Mouse (Mus musculus): ENCODE results near the gene Olfr811. TPM values are rescaled to one million over a fixed set of nuclear protein-coding genes. Genes with fewer than 3 reads are reported as not detected.

Olfr811 gene
- total and polyA plus RNA-seq, 3 experiments: not detected

DNA sequence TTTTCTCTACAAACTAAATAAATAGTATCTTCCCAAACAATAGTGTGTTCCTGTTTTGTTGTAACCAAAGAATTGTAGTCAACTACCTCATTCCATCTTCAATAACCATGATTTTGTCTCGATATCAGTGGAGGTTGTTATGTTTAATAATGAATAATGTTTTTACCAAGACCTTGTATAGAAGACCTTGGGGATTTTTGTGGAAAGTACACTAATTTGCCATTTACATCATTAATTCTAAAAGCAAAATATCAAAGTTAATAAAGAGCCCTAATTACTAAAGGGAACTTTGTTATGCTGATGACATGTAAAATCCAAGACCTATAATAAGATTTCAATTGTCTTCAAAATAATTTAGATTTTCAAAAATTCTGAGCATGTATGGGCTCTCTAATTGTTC lies 46.5 kb downstream of the Olfr811 start, which contains the start of gene Olfr807:
TSS of gene Olfr807 (minus strand) at position 101 of the 400 bp plus-strand sequence.
- no peak within 1 kb of the TSS for H3K4me3 ChIP-seq (ENCODE audit: control insufficient read depth in 1 of 2, insufficient read depth in 1 of 2, low read depth in 2 of 2, low read length in 2 of 2)
- DNase-seq (ENCODE audit: low read depth, low spot score): no peak
- H3K9me3 ChIP-seq (replicated peaks; ENCODE audit: insufficient read depth, low read length): no peaks in the 10 kb centered on the region
- H3K79me2 ChIP-seq (ENCODE audit: control insufficient read depth, insufficient read depth, low read length, poor library complexity): no peaks in the 10 kb centered on the region
- H3K27me3 ChIP-seq (ENCODE audit: control insufficient read depth in 1 of 2, insufficient read depth in 2 of 2, low read length in 2 of 2): no peaks in the 10 kb centered on the region
- no peaks in the 10 kb centered on the region for H3K4me1 ChIP-seq (ENCODE audit: control insufficient read depth in 1 of 2, insufficient read depth in 2 of 2, low read length in 2 of 2)
- H3K27ac ChIP-seq (ENCODE audit: control insufficient read depth, low read depth, low read length): no peak within 1 kb of the TSS
- H3K9ac ChIP-seq (ENCODE audit: control insufficient read depth, low read depth, low read length, poor library complexity, severe bottlenecking): no peak within 1 kb of the TSS
- TF ChIP-seq ZC3H11A (IDR thresholded peaks at IDR 0.05; ENCODE audit: low read depth, low read length) (no peak), MEF2A (IDR thresholded peaks at IDR 0.05; ENCODE audit: extremely low read depth, insufficient replicate concordance, low read depth, low read length, poor library complexity, severe bottlenecking) (no peak), MYB (IDR thresholded peaks at IDR 0.05; ENCODE audit: low read depth, low read length) (no peak), MAX (IDR thresholded peaks at IDR 0.05; ENCODE audit: low read length) (no peak), POLR2AphosphoS5 (IDR thresholded peaks at IDR 0.05; ENCODE audit: borderline replicate concordance, low read depth, low read length) (no peak)
- H3K36me3 ChIP-seq (ENCODE audit: control insufficient read depth in 1 of 2, insufficient read depth in 2 of 2, low read length in 2 of 2): no peaks in the 10 kb centered on the region

Other genes with a start within 250 kb of the Olfr811 start
- not detected in 2 replicates for gene Olfr794, start 236.7 kb downstream of the Olfr811 start, total RNA-seq (2012; rRNA removed)
- gene Olfr794, start 236.7 kb downstream of the Olfr811 start, polyA plus RNA-seq (2012; ENCODE audit: insufficient read depth in 1 of 2, insufficient read length in 2 of 2, low read depth in 1 of 2, low replicate concordance in 2 of 2, missing spikeins in 1 of 2): not detected
- gene Olfr796, start 191.8 kb downstream of the Olfr811 start, total RNA-seq (2012; rRNA removed): not detected in 2 replicates
- not detected for gene Olfr796, start 191.8 kb downstream of the Olfr811 start, polyA plus RNA-seq (2012; ENCODE audit: insufficient read depth in 1 of 2, insufficient read length in 2 of 2, low read depth in 1 of 2, low replicate concordance in 2 of 2, missing spikeins in 1 of 2)
- not detected in 2 replicates for gene Olfr798, start 176.5 kb downstream of the Olfr811 start, total RNA-seq (2012; rRNA removed)
- not detected for gene Olfr798, start 176.5 kb downstream of the Olfr811 start, polyA plus RNA-seq (2012; ENCODE audit: insufficient read depth in 1 of 2, insufficient read length in 2 of 2, low read depth in 1 of 2, low replicate concordance in 2 of 2, missing spikeins in 1 of 2)
- gene Olfr799, start 166.9 kb downstream of the Olfr811 start, total RNA-seq (2012; rRNA removed): not detected in 2 replicates
- gene Olfr799, start 166.9 kb downstream of the Olfr811 start, polyA plus RNA-seq (2012; ENCODE audit: insufficient read depth in 1 of 2, insufficient read length in 2 of 2, low read depth in 1 of 2, low replicate concordance in 2 of 2, missing spikeins in 1 of 2): not detected
- not detected in 2 replicates for gene Olfr800, start 146.7 kb downstream of the Olfr811 start, total RNA-seq (2012; rRNA removed)
- gene Olfr800, start 146.7 kb downstream of the Olfr811 start, polyA plus RNA-seq (2012; ENCODE audit: insufficient read depth in 1 of 2, insufficient read length in 2 of 2, low read depth in 1 of 2, low replicate concordance in 2 of 2, missing spikeins in 1 of 2): not detected
- gene Olfr801, start 130.5 kb downstream of the Olfr811 start, total RNA-seq (2012; rRNA removed): not detected in 2 replicates
- gene Olfr801, start 130.5 kb downstream of the Olfr811 start, polyA plus RNA-seq (2012; ENCODE audit: insufficient read depth in 1 of 2, insufficient read length in 2 of 2, low read depth in 1 of 2, low replicate concordance in 2 of 2, missing spikeins in 1 of 2): not detected
- not detected in 2 replicates for gene Olfr802, start 116.2 kb downstream of the Olfr811 start, total RNA-seq (2012; rRNA removed)
- gene Olfr802, start 116.2 kb downstream of the Olfr811 start, polyA plus RNA-seq (2012; ENCODE audit: insufficient read depth in 1 of 2, insufficient read length in 2 of 2, low read depth in 1 of 2, low replicate concordance in 2 of 2, missing spikeins in 1 of 2): not detected
- gene Olfr803, start 110.1 kb downstream of the Olfr811 start, total RNA-seq (2012; rRNA removed): not detected in 2 replicates
- gene Olfr803, start 110.1 kb downstream of the Olfr811 start, polyA plus RNA-seq (2012; ENCODE audit: insufficient read depth in 1 of 2, insufficient read length in 2 of 2, low read depth in 1 of 2, low replicate concordance in 2 of 2, missing spikeins in 1 of 2): under 1 TPM in 1 of 2 experiments, not detected in 1; 0.03 TPM
- not detected in 2 replicates for gene Olfr804, start 101.2 kb downstream of the Olfr811 start, total RNA-seq (2012; rRNA removed)
- not detected for gene Olfr804, start 101.2 kb downstream of the Olfr811 start, polyA plus RNA-seq (2012; ENCODE audit: insufficient read depth in 1 of 2, insufficient read length in 2 of 2, low read depth in 1 of 2, low replicate concordance in 2 of 2, missing spikeins in 1 of 2)
- not detected in 2 replicates for gene Olfr805, start 75.0 kb downstream of the Olfr811 start, total RNA-seq (2012; rRNA removed)
- gene Olfr805, start 75.0 kb downstream of the Olfr811 start, polyA plus RNA-seq (2012; ENCODE audit: insufficient read depth in 1 of 2, insufficient read length in 2 of 2, low read depth in 1 of 2, low replicate concordance in 2 of 2, missing spikeins in 1 of 2): not detected
- gene Olfr806, start 62.5 kb downstream of the Olfr811 start, total RNA-seq (2012; rRNA removed): not detected in 2 replicates
- not detected for gene Olfr806, start 62.5 kb downstream of the Olfr811 start, polyA plus RNA-seq (2012; ENCODE audit: insufficient read depth in 1 of 2, insufficient read length in 2 of 2, low read depth in 1 of 2, low replicate concordance in 2 of 2, missing spikeins in 1 of 2)
- gene Olfr807, start 46.6 kb downstream of the Olfr811 start, total RNA-seq (2012; rRNA removed): not detected in 2 replicates
- not detected for gene Olfr807, start 46.6 kb downstream of the Olfr811 start, polyA plus RNA-seq (2012; ENCODE audit: insufficient read depth in 1 of 2, insufficient read length in 2 of 2, low read depth in 1 of 2, low replicate concordance in 2 of 2, missing spikeins in 1 of 2)
- not detected in 2 replicates for gene Olfr808, start 38.9 kb downstream of the Olfr811 start, total RNA-seq (2012; rRNA removed)
- gene Olfr808, start 38.9 kb downstream of the Olfr811 start, polyA plus RNA-seq (2012; ENCODE audit: insufficient read depth in 1 of 2, insufficient read length in 2 of 2, low read depth in 1 of 2, low replicate concordance in 2 of 2, missing spikeins in 1 of 2): not detected
- not detected in 2 replicates for gene Olfr809, start 29.8 kb downstream of the Olfr811 start, total RNA-seq (2012; rRNA removed)
- not detected for gene Olfr809, start 29.8 kb downstream of the Olfr811 start, polyA plus RNA-seq (2012; ENCODE audit: insufficient read depth in 1 of 2, insufficient read length in 2 of 2, low read depth in 1 of 2, low replicate concordance in 2 of 2, missing spikeins in 1 of 2)
- gene Olfr810, start 9.5 kb downstream of the Olfr811 start, total RNA-seq (2012; rRNA removed): not detected in 2 replicates
- gene Olfr810, start 9.5 kb downstream of the Olfr811 start, polyA plus RNA-seq (2012; ENCODE audit: insufficient read depth in 1 of 2, insufficient read length in 2 of 2, low read depth in 1 of 2, low replicate concordance in 2 of 2, missing spikeins in 1 of 2): not detected
- gene Olfr812, start 41.7 kb upstream of the Olfr811 start, total RNA-seq (2012; rRNA removed): not detected in 2 replicates
- gene Olfr812, start 41.7 kb upstream of the Olfr811 start, polyA plus RNA-seq (2012; ENCODE audit: insufficient read depth in 1 of 2, insufficient read length in 2 of 2, low read depth in 1 of 2, low replicate concordance in 2 of 2, missing spikeins in 1 of 2): not detected
- gene Olfr813, start 51.0 kb upstream of the Olfr811 start, total RNA-seq (2012; rRNA removed): not detected in 2 replicates
- not detected for gene Olfr813, start 51.0 kb upstream of the Olfr811 start, polyA plus RNA-seq (2012; ENCODE audit: insufficient read depth in 1 of 2, insufficient read length in 2 of 2, low read depth in 1 of 2, low replicate concordance in 2 of 2, missing spikeins in 1 of 2)
- gene Olfr814, start 75.5 kb upstream of the Olfr811 start, total RNA-seq (2012; rRNA removed): not detected in 2 replicates
- not detected for gene Olfr814, start 75.5 kb upstream of the Olfr811 start, polyA plus RNA-seq (2012; ENCODE audit: insufficient read depth in 1 of 2, insufficient read length in 2 of 2, low read depth in 1 of 2, low replicate concordance in 2 of 2, missing spikeins in 1 of 2)
- not detected in 2 replicates for gene Olfr815, start 101.5 kb upstream of the Olfr811 start, total RNA-seq (2012; rRNA removed)
- not detected for gene Olfr815, start 101.5 kb upstream of the Olfr811 start, polyA plus RNA-seq (2012; ENCODE audit: insufficient read depth in 1 of 2, insufficient read length in 2 of 2, low read depth in 1 of 2, low replicate concordance in 2 of 2, missing spikeins in 1 of 2)
- not detected in 2 replicates for gene Olfr816, start 111.2 kb upstream of the Olfr811 start, total RNA-seq (2012; rRNA removed)
- not detected for gene Olfr816, start 111.2 kb upstream of the Olfr811 start, polyA plus RNA-seq (2012; ENCODE audit: insufficient read depth in 1 of 2, insufficient read length in 2 of 2, low read depth in 1 of 2, low replicate concordance in 2 of 2, missing spikeins in 1 of 2)
- not detected in 2 replicates for gene Olfr818, start 144.7 kb upstream of the Olfr811 start, total RNA-seq (2012; rRNA removed)
- not detected for gene Olfr818, start 144.7 kb upstream of the Olfr811 start, polyA plus RNA-seq (2012; ENCODE audit: insufficient read depth in 1 of 2, insufficient read length in 2 of 2, low read depth in 1 of 2, low replicate concordance in 2 of 2, missing spikeins in 1 of 2)
- gene Olfr819, start 162.9 kb upstream of the Olfr811 start, total RNA-seq (2012; rRNA removed): not detected in 2 replicates
- not detected for gene Olfr819, start 162.9 kb upstream of the Olfr811 start, polyA plus RNA-seq (2012; ENCODE audit: insufficient read depth in 1 of 2, insufficient read length in 2 of 2, low read depth in 1 of 2, low replicate concordance in 2 of 2, missing spikeins in 1 of 2)
- gene Olfr247, start 171.7 kb upstream of the Olfr811 start, total RNA-seq (2012; rRNA removed): not detected in 2 replicates
- gene Olfr247, start 171.7 kb upstream of the Olfr811 start, polyA plus RNA-seq (2012; ENCODE audit: insufficient read depth in 1 of 2, insufficient read length in 2 of 2, low read depth in 1 of 2, low replicate concordance in 2 of 2, missing spikeins in 1 of 2): not detected
- gene Gm10310, start 180.7 kb upstream of the Olfr811 start, total RNA-seq (2012; rRNA removed): not detected in 2 replicates
- not detected for gene Gm10310, start 180.7 kb upstream of the Olfr811 start, polyA plus RNA-seq (2012; ENCODE audit: insufficient read depth in 1 of 2, insufficient read length in 2 of 2, low read depth in 1 of 2, low replicate concordance in 2 of 2, missing spikeins in 1 of 2)
- gene Olfr820, start 208.2 kb upstream of the Olfr811 start, total RNA-seq (2012; rRNA removed): not detected in 2 replicates
- not detected for gene Olfr820, start 208.2 kb upstream of the Olfr811 start, polyA plus RNA-seq (2012; ENCODE audit: insufficient read depth in 1 of 2, insufficient read length in 2 of 2, low read depth in 1 of 2, low replicate concordance in 2 of 2, missing spikeins in 1 of 2)
- gene Olfr821, start 226.0 kb upstream of the Olfr811 start, total RNA-seq (2012; rRNA removed): not detected in 2 replicates
- not detected for gene Olfr821, start 226.0 kb upstream of the Olfr811 start, polyA plus RNA-seq (2012; ENCODE audit: insufficient read depth in 1 of 2, insufficient read length in 2 of 2, low read depth in 1 of 2, low replicate concordance in 2 of 2, missing spikeins in 1 of 2)

Data from MEL (cell line).